Mouse (Mus musculus): ENCODE results near the gene Cadps2.

The Cadps2 gene

GRCm38 (mm10) chr6:23376327-23376726, 462.9 kb downstream of the Cadps2 start:
- in situ Hi-C loops (cut with MboI, MseI), result no loop called here

DNA sequence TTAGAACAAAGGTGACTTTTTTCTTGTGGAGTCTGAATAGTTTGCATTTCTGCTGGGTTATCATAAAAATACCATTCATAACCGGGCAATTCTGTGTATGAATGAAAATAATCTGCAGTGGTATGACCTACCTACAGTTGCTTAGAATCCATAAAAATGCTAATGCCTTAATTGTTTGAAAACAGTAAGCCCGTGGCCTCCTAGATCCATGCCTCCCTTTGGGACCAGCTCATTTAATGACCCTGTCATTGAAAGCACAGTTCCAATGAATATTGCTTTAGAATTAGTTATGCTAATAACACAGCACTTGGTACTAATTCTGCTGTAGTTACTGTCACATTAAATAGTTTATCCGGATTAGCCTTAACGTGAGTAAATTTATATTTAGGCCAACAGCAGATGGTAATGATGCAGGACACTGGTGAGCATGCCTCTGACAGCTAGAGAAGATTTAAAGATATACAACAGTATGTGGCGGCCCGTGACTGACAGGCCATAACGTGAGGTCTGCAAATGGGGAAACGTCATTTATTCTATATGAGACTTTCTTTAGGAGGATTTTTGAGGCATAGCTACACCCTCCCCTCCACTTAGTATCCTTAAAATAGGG, 477.3 kb downstream of the Cadps2 start:
- in situ Hi-C loops (cut with MboI, MseI), result no loop called here

GRCm38 (mm10) chr6:23360596-23360995, 478.6 kb downstream of the Cadps2 start:
- in situ Hi-C loops (cut with MboI, MseI), result no loop called here

GRCm38 (mm10) chr6:23356141-23356540, 483.1 kb downstream of the Cadps2 start:
- in situ Hi-C loops (cut with MboI, MseI), result no loop called here

- in situ Hi-C loops (cut with MboI, MseI), result no loop called here
These were observed 485.7 kb downstream of the Cadps2 start for GRCm38 (mm10) chr6:23353480-23353879.

DNA sequence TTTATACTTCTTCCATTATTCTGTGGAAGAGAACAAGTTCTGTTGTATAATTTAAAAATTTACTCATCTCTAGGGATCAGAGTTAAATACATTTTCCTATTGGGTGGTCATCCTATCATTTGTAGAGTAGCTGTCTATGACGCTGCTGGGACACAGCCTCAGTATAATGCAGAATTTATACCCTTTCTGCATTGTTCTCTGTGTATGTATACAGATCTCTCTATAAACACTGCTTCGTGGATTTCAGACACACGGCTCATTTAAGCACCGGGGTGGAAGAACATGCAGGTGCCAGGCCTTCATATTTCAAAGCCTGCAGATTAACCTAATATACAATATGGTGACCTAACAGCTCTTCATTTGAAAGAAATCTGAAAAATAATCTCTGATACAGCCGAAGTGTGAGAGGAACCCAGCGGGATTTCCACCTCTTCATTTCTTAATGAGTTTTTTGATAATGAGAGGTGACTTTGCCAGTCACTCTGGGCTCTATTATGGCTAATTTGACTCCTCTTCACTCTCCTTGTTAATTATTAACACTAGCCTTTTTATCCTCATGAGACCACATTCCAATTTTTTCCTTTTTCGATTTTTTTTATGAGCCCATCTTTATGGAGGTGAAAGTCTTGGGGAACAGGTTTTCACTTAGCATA, 501.7 kb downstream of the Cadps2 start:
- in situ Hi-C loops (cut with MboI, MseI), result no loop called here

GRCm38 (mm10) chr6:23314945-23315344, 524.3 kb downstream of the Cadps2 start:
- in situ Hi-C loops (cut with MboI, MseI), result no loop called here

- in situ Hi-C loops (cut with MboI, MseI), result no loop called here
These were observed 524.9 kb downstream of the Cadps2 start for GRCm38 (mm10) chr6:23314291-23314690.

- in situ Hi-C loops (cut with MboI, MseI), result no loop called here
These were observed 533.2 kb downstream of the Cadps2 start for GRCm38 (mm10) chr6:23306046-23306445.

DNA sequence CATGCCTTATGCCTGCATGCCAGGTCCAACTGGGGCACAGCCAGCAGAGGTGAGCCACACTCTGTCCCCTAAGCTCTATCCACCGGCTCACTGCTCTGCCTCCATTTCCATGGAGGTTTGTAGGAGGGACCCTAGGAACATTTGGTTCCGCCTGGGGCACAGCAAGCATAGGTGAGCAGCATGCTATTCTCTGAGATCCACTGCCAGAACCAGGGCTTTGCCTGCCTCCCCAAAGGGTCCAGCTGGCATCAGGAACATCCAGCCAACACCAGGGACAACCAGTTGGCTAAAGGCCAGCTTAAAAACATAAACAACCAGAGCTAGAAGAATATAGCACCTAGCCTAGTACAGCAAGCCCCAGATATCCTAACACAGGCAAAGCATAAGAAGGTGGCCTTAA, 540.6 kb downstream of the Cadps2 start:
- in situ Hi-C loops (cut with MboI, MseI), result no loop called here

DNA sequence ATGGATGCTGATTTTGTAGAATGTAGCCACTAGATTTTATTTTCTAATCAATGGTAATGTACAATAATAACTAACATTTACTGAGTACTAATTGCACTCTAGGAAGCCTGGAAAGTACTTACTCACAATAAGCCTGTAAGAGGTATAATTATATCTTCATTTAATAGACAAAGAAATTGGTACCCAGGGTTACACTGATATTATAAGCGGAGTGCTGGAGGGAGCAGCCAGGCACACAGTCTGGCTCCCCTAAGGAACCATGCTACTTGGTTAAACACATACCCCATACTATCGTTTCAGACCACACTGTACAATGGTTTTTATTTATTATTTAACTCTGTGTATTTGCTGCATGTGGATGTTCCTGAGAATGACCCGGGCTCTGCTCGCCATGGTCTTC, 544.5 kb downstream of the Cadps2 start:
- in situ Hi-C loops (cut with MboI, MseI), result no loop called here

- in situ Hi-C loops (cut with MboI, MseI), result no loop called here
These were observed 550.5 kb downstream of the Cadps2 start for GRCm38 (mm10) chr6:23288752-23289151.

GRCm38 (mm10) chr6:23281514-23281820, 557.8 kb downstream of the Cadps2 start:
- in situ Hi-C loops (cut with MboI, MseI), result no loop called here

DNA sequence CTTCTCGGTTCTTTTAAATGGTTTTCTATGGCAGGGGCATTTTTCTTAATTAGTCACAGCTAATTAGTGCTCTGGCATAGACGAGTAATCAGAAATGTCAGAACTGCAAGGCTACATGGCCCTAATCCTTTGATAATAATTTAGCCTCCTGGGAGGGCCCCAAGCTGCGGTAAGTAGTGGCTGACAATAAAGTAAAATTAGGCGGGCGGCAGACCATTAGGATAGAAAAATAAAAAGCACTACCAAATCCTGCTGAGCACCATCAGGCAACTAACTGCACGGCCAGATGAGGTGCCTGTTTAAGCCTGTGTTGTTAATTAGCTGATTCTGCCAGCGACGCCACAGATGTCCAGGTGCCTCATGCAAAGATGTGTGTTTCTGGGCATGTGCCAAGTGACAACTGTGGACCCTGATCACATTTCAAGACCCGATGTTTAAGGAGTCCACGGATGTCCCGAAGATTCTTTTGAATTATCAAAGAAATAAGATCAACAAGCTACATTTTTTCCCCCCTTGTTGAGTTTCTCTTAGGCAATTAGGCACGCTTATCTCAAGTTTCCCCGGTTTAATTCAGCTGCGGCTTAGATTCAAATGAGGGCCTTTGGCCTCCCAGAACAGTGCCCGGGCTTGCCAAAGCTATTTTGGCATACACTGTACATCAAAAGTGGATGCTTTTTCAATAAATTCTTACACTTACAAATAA, 558.3 kb downstream of the Cadps2 start:
- in situ Hi-C loops (cut with MboI, MseI), result no loop called here

DNA sequence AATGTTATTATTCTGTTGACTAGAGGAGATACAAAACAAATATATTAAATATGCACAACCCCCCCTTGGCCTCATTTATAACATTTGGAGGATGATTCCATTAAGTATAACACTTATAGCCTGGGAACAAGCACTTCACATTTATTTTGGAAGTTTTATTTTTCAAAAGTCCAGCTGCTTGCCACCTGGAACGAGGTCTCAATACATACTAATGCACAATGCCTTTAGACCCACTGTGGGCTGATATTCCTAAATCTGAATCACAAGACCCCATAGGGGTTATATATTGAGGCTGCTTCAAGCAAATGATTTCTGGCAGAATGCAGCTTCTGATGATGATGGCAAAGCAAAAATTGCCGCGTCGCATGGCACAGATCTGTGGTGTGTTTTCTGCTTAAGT, 565.7 kb downstream of the Cadps2 start:
- in situ Hi-C loops (cut with MboI, MseI), result no loop called here

- in situ Hi-C loops (cut with MboI, MseI), result no loop called here
These were observed 566.2 kb downstream of the Cadps2 start for GRCm38 (mm10) chr6:23272979-23273378.

GRCm38 (mm10) chr6:23272542-23272941, 566.7 kb downstream of the Cadps2 start:
- in situ Hi-C loops (cut with MboI, MseI), result no loop called here

DNA sequence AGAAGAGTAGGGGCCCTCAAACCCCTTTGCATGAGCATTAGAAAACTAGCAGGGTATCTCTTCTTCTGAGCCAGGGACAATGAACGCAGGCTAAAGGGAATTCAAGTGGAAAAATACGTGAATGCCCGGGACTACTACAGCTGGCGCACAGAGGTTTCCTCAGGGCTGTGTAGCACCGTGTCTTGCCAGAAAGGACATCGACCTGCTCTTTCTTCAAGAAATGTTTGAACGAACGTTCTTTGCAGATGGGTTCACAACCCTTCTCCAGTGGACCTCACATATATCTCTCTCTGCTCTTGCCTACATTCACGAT, 578.5 kb downstream of the Cadps2 start:
- in situ Hi-C loops (cut with MboI, MseI), result no loop called here

GRCm38 (mm10) chr6:23260016-23260737, 579.0 kb downstream of the Cadps2 start:
- in situ Hi-C loops (cut with MboI, MseI), result no loop called here

DNA sequence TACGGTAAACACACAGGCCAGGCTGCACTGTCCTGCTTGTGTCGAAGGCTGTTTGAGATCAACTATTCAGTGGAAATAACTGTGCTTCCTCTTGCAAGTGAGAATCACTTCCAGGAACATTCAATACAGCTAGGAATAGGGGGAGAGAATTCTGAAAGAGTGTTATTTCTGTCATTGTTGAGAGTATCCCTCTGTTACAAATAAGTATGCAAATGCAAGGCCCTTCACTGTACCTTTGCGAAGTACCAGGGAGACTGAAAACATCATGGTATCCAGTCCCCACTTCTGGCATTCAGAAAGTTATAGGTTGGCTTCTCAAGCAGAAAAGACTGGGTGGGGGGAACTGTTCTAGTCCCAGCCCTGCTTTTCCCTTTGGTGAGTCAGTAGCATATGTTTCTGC, 581.2 kb downstream of the Cadps2 start:
- in situ Hi-C loops (cut with MboI, MseI), result no loop called here

DNA sequence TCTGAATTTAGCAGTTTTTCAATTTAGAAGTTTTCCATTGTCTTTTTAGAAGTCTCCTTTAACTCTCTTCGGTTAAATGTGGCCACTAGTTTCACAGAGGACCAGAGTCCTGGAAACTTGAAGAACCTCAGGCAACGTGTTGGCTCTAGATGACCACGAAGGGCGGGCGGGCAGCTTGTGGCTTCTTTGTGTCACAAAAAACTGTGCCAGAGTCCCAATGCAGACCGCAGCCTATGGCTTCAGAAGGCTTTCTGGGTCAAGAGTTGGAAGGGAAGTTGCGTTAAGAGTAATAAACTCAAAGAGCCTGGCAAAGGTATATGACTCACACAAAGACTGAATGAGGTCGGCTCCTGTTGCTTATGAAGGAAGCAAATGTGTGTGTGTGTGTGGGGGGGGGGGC, 584.1 kb downstream of the Cadps2 start:
- in situ Hi-C loops (cut with MboI, MseI), result no loop called here

DNA sequence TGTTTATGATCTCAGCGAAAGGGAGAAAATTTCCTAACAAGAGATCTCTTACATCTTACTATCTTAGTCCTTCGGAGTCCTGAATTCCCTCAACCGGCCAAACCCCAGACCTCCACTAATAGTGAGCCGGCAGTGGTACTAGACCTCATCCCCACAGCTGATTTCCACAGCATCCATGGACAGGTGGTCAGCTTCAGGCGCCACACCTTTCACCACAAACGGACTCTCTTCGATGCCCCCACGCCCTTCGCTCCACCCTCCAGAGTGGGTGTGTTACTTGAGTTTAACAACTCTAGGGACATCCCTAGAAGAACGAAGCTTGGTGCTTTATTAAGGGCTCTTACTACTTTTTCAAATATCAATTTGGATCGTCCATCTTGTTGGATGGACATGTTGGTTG, 584.6 kb downstream of the Cadps2 start:
- in situ Hi-C loops (cut with MboI, MseI), result no loop called here
